Mouse (Mus musculus) gastrocnemius, adult 8-10 months (tissue): ENCODE data around the gene 1700003H04Rik. TPM values are rescaled to one million over a fixed set of nuclear protein-coding genes. Genes with fewer than 3 reads are reported as not detected.

Experiments
- DNase-seq, 2 experiments: peaks; one replicate each; pipeline ENCODE4 v3.0.0; 2022; ENCODE audit warnings: low spot score in 2 of 2
- total RNA-seq, 4 experiments: library from RNA; stranded (reverse); gene quantifications; 2 replicates each; pipeline ENCODE4 v1.2.4; 2022

Gene 1700003H04Rik
- total RNA-seq = not detected

GRCm38 (mm10) chr3:124581001-124581400 is at the start of gene 1700003H04Rik:
Gene 1700003H04Rik (minus strand): TSS chr3:124581101.
- DNase-seq = no peak

GRCm38 (mm10) chr3:124623031-124623430 is 42.1 kb upstream of the 1700003H04Rik start:
- no peak for DNase-seq

GRCm38 (mm10) chr3:124613287-124613686 is 32.4 kb upstream of the 1700003H04Rik start:
- DNase-seq = no peak

- no peak for DNase-seq
Observed at GRCm38 (mm10) chr3:124609956-124610355, 29.1 kb upstream of the 1700003H04Rik start.

GRCm38 (mm10) chr3:124606021-124606517 is 25.2 kb upstream of the 1700003H04Rik start:
- DNase-seq = no peak

GRCm38 (mm10) chr3:124605518-124605917 is 24.6 kb upstream of the 1700003H04Rik start:
- DNase-seq = no peak

GRCm38 (mm10) chr3:124597789-124598188 is 16.9 kb upstream of the 1700003H04Rik start:
- no peak for DNase-seq

- DNase-seq = no peak
Observed at GRCm38 (mm10) chr3:124587534-124587933, 6.6 kb upstream of the 1700003H04Rik start.

- no peak for DNase-seq
Observed at GRCm38 (mm10) chr3:124585761-124586160, 4.9 kb upstream of the 1700003H04Rik start.

- no peak for DNase-seq
Observed at GRCm38 (mm10) chr3:124557317-124557716, 23.6 kb downstream of the 1700003H04Rik start.

GRCm38 (mm10) chr3:124555963-124556362 is 24.9 kb downstream of the 1700003H04Rik start:
- DNase-seq = no peak

GRCm38 (mm10) chr3:124555092-124555491 is 25.8 kb downstream of the 1700003H04Rik start:
- no peak for DNase-seq

- no peak for DNase-seq
Observed at GRCm38 (mm10) chr3:124548898-124549297, 32.0 kb downstream of the 1700003H04Rik start.

- no peak for DNase-seq
Observed at GRCm38 (mm10) chr3:124538260-124538659, 42.6 kb downstream of the 1700003H04Rik start.

- no peak for DNase-seq
Observed at GRCm38 (mm10) chr3:124536602-124537001, 44.3 kb downstream of the 1700003H04Rik start.

GRCm38 (mm10) chr3:124518786-124519185 is 62.1 kb downstream of the 1700003H04Rik start:
- no peak for DNase-seq

Other genes with a start within 250 kb of the 1700003H04Rik start
- gene 1700006A11Rik, start 155.1 kb downstream of the 1700003H04Rik start, total RNA-seq = not detected